Mouse (Mus musculus): Measurements from ENCODE around the gene Proz.

The Proz gene

GRCm38 (mm10) chr8:13107990-13108638, 47.4 kb downstream of the Proz start:
- DNase-seq (ENCODE audit: low read depth), result no peak

- no peak for DNase-seq (ENCODE audit: low read depth)
Measured at GRCm38 (mm10) chr8:13108967-13109366, 48.3 kb downstream of the Proz start.

GRCm38 (mm10) chr8:13109416-13109960, 48.8 kb downstream of the Proz start:
- no peak for DNase-seq (ENCODE audit: low read depth)

- no peak for DNase-seq (ENCODE audit: low read depth)
Measured at GRCm38 (mm10) chr8:13111917-13112316, 51.2 kb downstream of the Proz start.

- DNase-seq (ENCODE audit: low read depth), result no peak
Measured at GRCm38 (mm10) chr8:13113232-13113631, 52.5 kb downstream of the Proz start.

GRCm38 (mm10) chr8:13117096-13117495, 56.4 kb downstream of the Proz start:
- DNase-seq (ENCODE audit: low read depth), result no peak

GRCm38 (mm10) chr8:13118516-13118915, 57.8 kb downstream of the Proz start:
- DNase-seq (ENCODE audit: low read depth), result no peak

GRCm38 (mm10) chr8:13120882-13121665, 60.4 kb downstream of the Proz start:
- no peak for DNase-seq (ENCODE audit: low read depth)

- no peak for DNase-seq (ENCODE audit: low read depth)
Measured at GRCm38 (mm10) chr8:13122887-13123421, 62.2 kb downstream of the Proz start.

GRCm38 (mm10) chr8:13124897-13125296, 64.2 kb downstream of the Proz start:
- DNase-seq (ENCODE audit: low read depth), result no peak
